Mouse (Mus musculus) MEL (cell line): ENCODE results near the gene Adat3. TPM values are rescaled to one million over a fixed set of nuclear protein-coding genes. Genes with fewer than 3 reads are reported as not detected.

ENCODE experiments used
- DNase-seq: peaks from one replicate; pipeline ENCODE4 v3.0.0; 2011; ENCODE audit warnings: low read depth, low spot score
- H3K27ac ChIP-seq: 2 replicates; pipeline ENCODE4 v1.5.1; 2012; ENCODE audit warnings: low read depth, mild to moderate bottlenecking, control low read depth, low read length, moderate library complexity; ENCODE audit not compliant: control insufficient read depth
- H3K27me3 ChIP-seq, 2 experiments: fragments of 150-350 bp in 1 of 2; sonication (generic) in 1 of 2; 2 replicates each; pipeline ENCODE4 v1.6.1; 2012; ENCODE audit warnings: low read length in 2 of 2, mild to moderate bottlenecking in 2 of 2, improper control_type of control experiment in 1 of 2, moderate library complexity in 1 of 2; ENCODE audit not compliant: insufficient read depth in 2 of 2, control insufficient read depth in 1 of 2
- H3K36me3 ChIP-seq, 2 experiments: 2 replicates each; pipeline ENCODE4 v1.6.1; 2012 to 2014; ENCODE audit warnings: low read length in 2 of 2, improper control_type of control experiment in 1 of 2, inconsistent platforms in 1 of 2, mild to moderate bottlenecking in 1 of 2; ENCODE audit not compliant: insufficient read depth in 2 of 2, control insufficient read depth in 1 of 2
- H3K4me1 ChIP-seq, 2 experiments: fragments of 150-350 bp in 1 of 2; sonication (generic) in 1 of 2; 2 replicates each; pipeline ENCODE4 v1.6.1; 2012; ENCODE audit warnings: low read length in 2 of 2, improper control_type of control experiment in 1 of 2, mild to moderate bottlenecking in 1 of 2; ENCODE audit not compliant: insufficient read depth in 2 of 2, control insufficient read depth in 1 of 2
- H3K4me3 ChIP-seq, 2 experiments: fragments of 150-350 bp in 1 of 2; sonication (generic) in 1 of 2; 2 replicates each; pipeline ENCODE4 v1.5.1; 2012; ENCODE audit warnings: low read depth in 2 of 2, low read length in 2 of 2, mild to moderate bottlenecking in 2 of 2, moderate library complexity in 2 of 2, control low read depth in 1 of 2, improper control_type of control experiment in 1 of 2; ENCODE audit not compliant: control insufficient read depth in 1 of 2, insufficient read depth in 1 of 2
- H3K79me2 ChIP-seq: 2 replicates; pipeline ENCODE4 v1.6.1; 2012; ENCODE audit warnings: mild to moderate bottlenecking, low read length, moderate library complexity; ENCODE audit not compliant: control insufficient read depth, poor library complexity, insufficient read depth
- H3K9ac ChIP-seq: 2 replicates; pipeline ENCODE4 v1.6.1; 2012; ENCODE audit warnings: low read depth, mild to moderate bottlenecking, control low read depth, low read length, moderate library complexity; ENCODE audit not compliant: control insufficient read depth, poor library complexity, severe bottlenecking
- H3K9me3 ChIP-seq: fragments of 150-350 bp; sonication (generic); replicated peaks from 2 replicates; pipeline ENCODE4 v1.6.1; 2012; ENCODE audit warnings: mild to moderate bottlenecking, low read length, improper control_type of control experiment, moderate library complexity; ENCODE audit not compliant: insufficient read depth
- BHLHE40 ChIP-seq: IDR thresholded peaks from 2 replicates; pipeline ENCODE4 v1.6.1; 2012; ENCODE audit warnings: low read depth, mild to moderate bottlenecking, inconsistent platforms, low read length, improper control_type of control experiment, borderline replicate concordance
- CHD1 ChIP-seq: IDR thresholded peaks from 2 replicates; pipeline ENCODE4 v1.6.1; 2012; ENCODE audit warnings: low read depth, mild to moderate bottlenecking, inconsistent platforms, low read length, improper control_type of control experiment
- CHD2 ChIP-seq: IDR thresholded peaks from 2 replicates; pipeline ENCODE4 v1.6.1; 2011; ENCODE audit warnings: low read length, improper control_type of control experiment
- E2F4 ChIP-seq: IDR thresholded peaks from 2 replicates; pipeline ENCODE4 v1.6.1; 2011; ENCODE audit warnings: low read depth, low read length, improper control_type of control experiment, borderline replicate concordance
- EP300 ChIP-seq, 2 experiments: IDR thresholded peaks; 2 replicates each; pipeline ENCODE4 v1.6.1; 2011; ENCODE audit warnings: improper control_type of control experiment in 2 of 2, low read length in 2 of 2, low read depth in 1 of 2, mild to moderate bottlenecking in 1 of 2
- GABPA ChIP-seq: IDR thresholded peaks from 2 replicates; pipeline ENCODE4 v1.6.1; 2012; ENCODE audit warnings: low read depth, mild to moderate bottlenecking, inconsistent platforms, low read length, improper control_type of control experiment, moderate library complexity
- GATA1 ChIP-seq: IDR thresholded peaks from 2 replicates; pipeline ENCODE4 v1.6.1; 2011; ENCODE audit warnings: low read depth, low read length, improper control_type of control experiment
- HCFC1 ChIP-seq: IDR thresholded peaks from 2 replicates; pipeline ENCODE4 v1.6.1; 2012; ENCODE audit warnings: low read depth, mild to moderate bottlenecking, inconsistent platforms, low read length, improper control_type of control experiment, moderate library complexity
- MAFK ChIP-seq: IDR thresholded peaks from 2 replicates; pipeline ENCODE4 v1.6.1; 2011; ENCODE audit warnings: low read depth, mild to moderate bottlenecking, low read length, improper control_type of control experiment, borderline replicate concordance
- MAX ChIP-seq: IDR thresholded peaks from 2 replicates; pipeline ENCODE4 v1.6.1; 2011; ENCODE audit warnings: low read length, improper control_type of control experiment
- MEF2A ChIP-seq: IDR thresholded peaks from 2 replicates; pipeline ENCODE4 v1.6.1; 2014; ENCODE audit warnings: low read depth, mild to moderate bottlenecking, inconsistent platforms, low read length, improper control_type of control experiment; ENCODE audit not compliant: poor library complexity, insufficient replicate concordance, severe bottlenecking; ENCODE audit errors: extremely low read depth
- MYB ChIP-seq: IDR thresholded peaks from 2 replicates; pipeline ENCODE4 v1.6.1; 2011; ENCODE audit warnings: mild to moderate bottlenecking, low read depth, low read length, improper control_type of control experiment
- NRF1 ChIP-seq: IDR thresholded peaks from 2 replicates; pipeline ENCODE4 v1.6.1; 2014; ENCODE audit warnings: low read depth, mild to moderate bottlenecking, inconsistent platforms, low read length, improper control_type of control experiment, moderate library complexity; ENCODE audit not compliant: poor library complexity, insufficient read depth, severe bottlenecking
- POLR2A ChIP-seq, 2 experiments: IDR thresholded peaks; 2 replicates each; pipeline ENCODE4 v1.6.1; 2011 to 2012; ENCODE audit warnings: low read length in 2 of 2, mild to moderate bottlenecking in 2 of 2, control low read depth in 1 of 2, improper control_type of control experiment in 1 of 2, low read depth in 1 of 2, moderate library complexity in 1 of 2; ENCODE audit not compliant: control insufficient read depth in 1 of 2, insufficient read depth in 1 of 2, poor library complexity in 1 of 2
- POLR2AphosphoS2 ChIP-seq: IDR thresholded peaks from 2 replicates; pipeline ENCODE4 v1.6.1; 2011; ENCODE audit warnings: low read length, improper control_type of control experiment
- SMC3 ChIP-seq: IDR thresholded peaks from 2 replicates; pipeline ENCODE4 v1.6.1; 2011; ENCODE audit warnings: low read depth, low read length, improper control_type of control experiment
- UBTF ChIP-seq: IDR thresholded peaks from 2 replicates; pipeline ENCODE4 v1.6.1; 2012; ENCODE audit warnings: low read depth, mild to moderate bottlenecking, inconsistent platforms, low read length, improper control_type of control experiment, moderate library complexity, borderline replicate concordance; ENCODE audit not compliant: insufficient read depth
- USF1 ChIP-seq: IDR thresholded peaks from 2 replicates; pipeline ENCODE4 v1.6.1; 2014; ENCODE audit warnings: low read depth, mild to moderate bottlenecking, inconsistent platforms, low read length, improper control_type of control experiment, moderate library complexity
- USF2 ChIP-seq, 2 experiments: IDR thresholded peaks; 2 replicates each; pipeline ENCODE4 v1.6.1; 2011 to 2012; ENCODE audit warnings: improper control_type of control experiment in 2 of 2, low read length in 2 of 2, borderline replicate concordance in 1 of 2, inconsistent platforms in 1 of 2, low read depth in 1 of 2, mild to moderate bottlenecking in 1 of 2; ENCODE audit not compliant: insufficient read depth in 1 of 2
- ZC3H11A ChIP-seq: IDR thresholded peaks from 2 replicates; pipeline ENCODE4 v1.6.1; 2012; ENCODE audit warnings: low read depth, mild to moderate bottlenecking, inconsistent platforms, low read length, improper control_type of control experiment
- ZKSCAN1 ChIP-seq: IDR thresholded peaks from 2 replicates; pipeline ENCODE4 v1.6.1; 2012; ENCODE audit warnings: low read depth, mild to moderate bottlenecking, inconsistent platforms, low read length, improper control_type of control experiment, moderate library complexity
- ZMIZ1 ChIP-seq: IDR thresholded peaks from 2 replicates; pipeline ENCODE4 v1.6.1; 2012; ENCODE audit warnings: low read depth, mild to moderate bottlenecking, inconsistent platforms, low read length, improper control_type of control experiment, moderate library complexity
- ZNF384 ChIP-seq: IDR thresholded peaks from 2 replicates; pipeline ENCODE4 v1.6.1; 2012; ENCODE audit warnings: low read depth, mild to moderate bottlenecking, inconsistent platforms, low read length, improper control_type of control experiment
- polyA plus RNA-seq, 2 experiments: library from polyadenylated mRNA; stranded (reverse) in 1 of 2; unstranded in 1 of 2; fragments of >175 nt in 1 of 2; fragments of >200 nt in 1 of 2; gene quantifications; 2 replicates each; pipeline versions ENCODE4 v1.2.1 to v1.2.4; 2012; ENCODE audit warnings: low replicate concordance in 2 of 2, low read depth in 1 of 2; ENCODE audit not compliant: insufficient read length in 2 of 2, insufficient read depth in 1 of 2, missing spikeins in 1 of 2
- total RNA-seq: library from RNA; depleted of rRNA; stranded (reverse); fragments of 300-350 nt; gene quantifications from 2 replicates; pipeline ENCODE4 v1.2.3, GENCODE M21; 2012

The Adat3 gene
- total and polyA plus RNA-seq, 3 experiments: 7.4 to 7.7 TPM; not detected in 1

DNA sequence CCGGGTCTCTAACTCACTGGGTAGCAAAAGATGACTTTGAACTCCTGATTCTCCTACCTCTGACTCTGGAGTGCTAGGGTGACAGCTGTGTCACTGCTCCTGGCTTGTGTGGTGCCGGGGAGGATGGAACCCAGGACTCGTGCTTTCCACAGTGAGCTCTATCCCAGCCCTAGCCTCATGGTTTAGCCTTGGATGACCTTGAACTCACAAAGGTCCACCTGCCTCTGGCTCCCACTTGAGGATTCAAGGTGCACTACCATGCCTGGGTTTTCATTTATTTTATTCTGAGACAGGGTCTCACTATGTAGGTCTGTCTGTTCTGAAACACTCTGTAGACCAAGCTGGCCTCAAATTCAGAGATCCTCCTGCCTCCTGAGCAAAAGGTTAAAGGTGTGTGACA, 11.1 kb downstream of the Adat3 start:
- no peaks in the 10 kb centered on the region for H3K27me3 ChIP-seq

GRCm38 (mm10) chr10:80614351-80614750, 11.7 kb downstream of the Adat3 start:
- TF ChIP-seq GABPA (no peak), ZKSCAN1 (no peak), USF2 (IDR thresholded peaks at IDR 0.05; ENCODE audit: borderline replicate concordance in 1 of 2, insufficient read depth in 1 of 2, low read depth in 1 of 2, low read length in 2 of 2) (no peak), USF1 (no peak), CHD2 (no peak), ZC3H11A (no peak), E2F4 (no peak), SMC3 (no peak), MYB (no peak), MAFK (no peak), BHLHE40 (no peak), POLR2A (IDR thresholded peaks at IDR 0.05; ENCODE audit: control insufficient read depth in 1 of 2, insufficient read depth in 1 of 2, low read depth in 1 of 2, low read length in 2 of 2, poor library complexity in 1 of 2) (no peak), HCFC1 (no peak)
- TF ChIP-seq, all 39 proteins: peak for 0

More for the DNA sequence above, 11.1 kb downstream of the Adat3 start:
- no peak overlapping the region for H3K4me3 ChIP-seq
- H3K9me3 ChIP-seq: no peaks in the 10 kb centered on the region
- no peak overlapping the region for H3K27ac ChIP-seq
- H3K4me1 ChIP-seq: no peaks in the 10 kb centered on the region
- no peak for DNase-seq
- TF ChIP-seq CHD1 (no peak), EP300 (IDR thresholded peaks at IDR 0.05; ENCODE audit: low read depth in 1 of 2, low read length in 2 of 2) (no peak), POLR2AphosphoS2 (no peak), GABPA (no peak), E2F4 (no peak), ZNF384 (no peak), ZC3H11A (no peak), CHD2 (no peak), ZMIZ1 (no peak), GATA1 (no peak), ZKSCAN1 (no peak), MAX (no peak), NRF1 (no peak), UBTF (no peak), MEF2A (no peak)
- H3K36me3 ChIP-seq: peaks cover 0 to 2% of the 10 kb centered on the region in 2 experiments; a peak in 1 of 4 replicates
- no peak overlapping the region for H3K9ac ChIP-seq
- no peaks in the 10 kb centered on the region for H3K79me2 ChIP-seq

More at GRCm38 (mm10) chr10:80614351-80614750, 11.7 kb downstream of the Adat3 start:
- no peaks in the 10 kb centered on the region for H3K4me1 ChIP-seq
- no peak for DNase-seq
- no peaks in the 10 kb centered on the region for H3K27me3 ChIP-seq
- H3K36me3 ChIP-seq: peaks cover 0 to 2% of the 10 kb centered on the region in 2 experiments; a peak in 1 of 4 replicates
- H3K9me3 ChIP-seq: no peaks in the 10 kb centered on the region
- no peak overlapping the region for H3K27ac ChIP-seq
- H3K9ac ChIP-seq: no peak overlapping the region
- H3K4me3 ChIP-seq: no peak overlapping the region
- H3K79me2 ChIP-seq: no peaks in the 10 kb centered on the region
